Mouse (Mus musculus): ENCODE measurements at regions not wholly inside any gene's neighbourhood (a gene's known extent, or its start where the extent isn't known, plus 50 kb on each side); places are given as distances from the start of the nearest gene placed in this dataset.

DNA sequence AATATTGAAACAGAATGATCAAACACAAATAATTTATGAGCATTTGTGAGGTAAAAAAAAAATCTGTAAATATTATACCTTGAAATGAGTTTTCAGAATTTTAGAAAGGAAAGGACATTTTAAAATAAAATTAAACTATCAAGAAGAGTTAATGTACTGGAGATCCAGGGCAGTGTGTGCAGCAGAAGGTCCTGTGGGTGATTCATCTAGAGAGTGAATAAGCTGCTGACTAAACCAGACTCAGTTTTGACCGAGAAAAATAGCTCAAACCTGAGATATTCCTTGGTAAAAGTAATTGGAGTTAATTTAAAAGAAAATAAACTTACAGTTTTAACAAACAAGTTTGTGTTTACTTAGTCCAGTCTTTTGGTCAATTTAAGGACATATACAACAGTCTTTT, 1118.6 kb upstream of the Celf2 start:
- H3K4me1 ChIP-seq = no peaks in the 10 kb centered on the region
- no peak overlapping the region for H3K4me3 ChIP-seq
- no peak overlapping the region for H3K27ac ChIP-seq (replicated peaks)
- 76% methylated on average over 1 of the region's 1 CpGs for WGBS
- no peaks in the 10 kb centered on the region for H3K36me3 ChIP-seq (replicated peaks)
- no peaks in the 10 kb centered on the region for H3K9me3 ChIP-seq
- no peak for DNase-seq (ENCODE audit: low spot score)
- no peaks in the 10 kb centered on the region for H3K27me3 ChIP-seq (replicated peaks; ENCODE audit: low read depth, poor library complexity, severe bottlenecking)

DNA sequence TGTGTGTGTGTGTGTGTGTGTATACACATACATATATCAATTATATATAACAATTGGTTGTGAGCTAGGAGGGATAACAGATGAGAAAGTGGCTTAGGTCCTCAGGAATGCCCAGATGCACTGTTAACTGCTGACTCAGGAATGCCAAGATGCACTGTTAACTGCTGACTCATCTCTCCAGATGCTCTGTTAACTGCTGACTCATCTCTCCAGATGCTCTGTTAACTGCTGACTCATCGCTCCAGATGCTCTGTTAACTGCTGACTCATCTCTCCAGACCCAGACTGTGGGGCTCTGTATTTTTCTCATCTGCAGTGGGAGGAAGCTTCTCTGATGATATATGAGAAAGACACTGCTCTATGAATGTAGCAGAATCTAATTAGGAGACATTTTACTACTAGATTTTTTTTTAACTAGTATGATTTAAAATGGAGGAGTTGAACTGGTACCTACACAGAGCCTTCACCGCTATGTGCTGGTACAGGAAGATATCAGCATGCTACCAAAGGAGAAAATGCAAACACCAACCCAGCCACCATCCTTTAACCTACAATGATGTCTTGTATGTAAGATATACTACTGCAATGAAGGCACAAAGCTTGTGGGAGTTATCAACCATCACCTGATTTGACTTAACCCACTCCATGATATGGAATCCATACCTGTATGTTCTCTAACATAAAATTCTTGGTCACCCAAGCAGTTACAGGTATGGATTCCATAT, 1119.3 kb upstream of the Celf2 start:
- Histone ChIP-seq H3K36me3 (replicated peaks) (no peaks in the 10 kb centered on the region), H3K9me3 (no peaks in the 10 kb centered on the region), H3K27ac (replicated peaks) (no peak overlapping the region), H3K27me3 (replicated peaks; ENCODE audit: low read depth, poor library complexity, severe bottlenecking) (no peaks in the 10 kb centered on the region), H3K4me3 (no peak overlapping the region), H3K4me1 (no peaks in the 10 kb centered on the region)
- DNase-seq (ENCODE audit: low spot score) = no peak
- 94% methylated on average over 2 of the region's 2 CpGs for WGBS

DNA sequence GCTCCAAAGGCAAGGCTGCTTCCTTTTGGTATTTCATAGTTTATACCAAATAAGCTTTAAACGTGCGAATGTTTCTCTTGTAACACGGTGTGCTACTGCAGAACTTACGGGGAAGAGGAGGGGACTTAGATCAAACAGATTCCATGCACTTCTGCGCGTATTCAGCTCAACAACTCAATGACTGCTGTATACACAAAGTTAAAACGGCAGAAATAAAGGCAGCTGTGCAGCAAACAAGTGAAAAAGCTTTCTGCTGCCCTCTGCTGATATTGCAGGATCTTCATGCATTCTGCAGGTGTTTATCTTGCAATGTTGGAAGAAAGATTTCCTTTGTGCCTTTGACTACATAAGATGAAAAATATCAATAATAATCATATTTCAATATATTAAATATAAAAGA, 1128.7 kb upstream of the Celf2 start:
- no peak for DNase-seq (ENCODE audit: low spot score)
- 59% methylated on average over 7 of the region's 7 CpGs for WGBS
- Histone ChIP-seq H3K4me1 (no peaks in the 10 kb centered on the region), H3K27me3 (replicated peaks; ENCODE audit: low read depth, poor library complexity, severe bottlenecking) (no peaks in the 10 kb centered on the region), H3K36me3 (replicated peaks) (no peaks in the 10 kb centered on the region), H3K4me3 (no peak overlapping the region), H3K27ac (replicated peaks) (no peak overlapping the region), H3K9me3 (no peaks in the 10 kb centered on the region)

DNA sequence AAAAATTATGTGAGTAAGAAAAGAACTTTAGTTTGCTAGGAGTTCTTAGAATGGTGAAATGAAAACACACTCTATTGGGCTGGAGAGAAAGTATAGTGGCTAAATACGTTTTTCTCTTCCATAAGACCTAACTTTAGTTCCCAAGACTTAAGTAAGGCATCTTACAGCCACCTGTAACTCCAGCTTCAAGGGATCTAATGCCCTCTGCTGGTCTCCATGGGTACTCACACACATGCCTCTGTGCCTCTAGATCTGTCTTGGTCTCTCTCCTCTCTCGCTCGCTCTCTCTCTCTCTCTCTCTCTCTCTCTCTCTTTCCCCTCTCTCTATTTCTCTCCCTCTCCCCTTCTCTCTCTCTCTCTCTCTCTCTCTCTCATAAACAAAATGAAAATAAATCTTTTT, 1129.9 kb upstream of the Celf2 start:
- peak; percentile 22 for DNase-seq (ENCODE audit: low spot score)

DNA sequence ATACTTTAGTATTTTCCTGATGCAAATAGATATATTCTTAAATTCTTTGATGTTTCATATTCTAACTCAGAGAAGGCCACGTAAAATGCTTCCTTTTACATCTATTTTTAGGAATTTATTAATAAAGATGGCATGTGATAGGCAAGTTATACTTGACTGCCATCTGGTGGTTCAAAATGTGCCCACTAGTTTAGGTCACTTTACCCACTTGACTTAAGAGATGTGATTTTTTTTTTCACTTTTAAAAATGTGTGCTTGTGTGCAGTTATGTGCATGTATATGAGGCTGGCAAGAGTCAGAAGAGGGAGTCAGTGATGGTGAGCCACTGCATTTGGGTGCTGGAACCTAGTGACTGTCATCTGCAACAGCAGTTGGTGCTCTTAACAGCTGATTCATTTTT, 1136.1 kb upstream of the Celf2 start:
- no peaks in the 10 kb centered on the region for H3K36me3 ChIP-seq (replicated peaks)
- WGBS = 68% methylated on average over 1 of the region's 1 CpGs
- H3K27me3 ChIP-seq (replicated peaks; ENCODE audit: low read depth, poor library complexity, severe bottlenecking) = no peaks in the 10 kb centered on the region
- no peak for DNase-seq (ENCODE audit: low spot score)
- H3K4me3 ChIP-seq = no peak overlapping the region
- H3K9me3 ChIP-seq = no peaks in the 10 kb centered on the region
- no peak overlapping the region for H3K27ac ChIP-seq (replicated peaks)
- H3K4me1 ChIP-seq = no peaks in the 10 kb centered on the region

More for the DNA sequence above, 1129.9 kb upstream of the Celf2 start:
- H3K9me3 ChIP-seq = no peaks in the 10 kb centered on the region
- no peak overlapping the region for H3K27ac ChIP-seq (replicated peaks)
- H3K4me1 ChIP-seq = no peaks in the 10 kb centered on the region
- 63% methylated on average over 3 of the region's 3 CpGs for WGBS
- H3K4me3 ChIP-seq = no peak overlapping the region
- no peaks in the 10 kb centered on the region for H3K36me3 ChIP-seq (replicated peaks)
- H3K27me3 ChIP-seq (replicated peaks; ENCODE audit: low read depth, poor library complexity, severe bottlenecking) = no peaks in the 10 kb centered on the region

DNA sequence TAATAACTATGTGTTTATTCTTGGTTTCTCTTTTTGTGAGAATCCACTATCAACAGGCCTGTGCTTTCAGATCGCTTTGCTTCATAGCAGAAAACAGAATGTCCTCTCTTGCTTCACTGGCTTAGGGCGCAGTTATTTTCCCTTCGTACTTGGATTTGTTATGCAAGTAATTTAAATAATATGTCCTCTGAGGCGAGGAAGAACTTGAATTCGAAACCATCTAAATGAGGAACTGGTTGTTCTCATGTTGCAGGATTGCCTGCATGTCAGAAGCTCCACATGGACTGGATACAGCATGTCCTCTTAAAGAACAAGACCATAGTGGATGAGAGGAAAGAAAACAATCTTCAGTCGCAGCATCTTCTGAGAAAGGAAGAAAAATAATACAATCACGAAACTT, 1151.2 kb upstream of the Celf2 start:
- no peaks in the 10 kb centered on the region for H3K9me3 ChIP-seq
- H3K27ac ChIP-seq (replicated peaks) = no peak overlapping the region
- no peaks in the 10 kb centered on the region for H3K27me3 ChIP-seq (replicated peaks; ENCODE audit: low read depth, poor library complexity, severe bottlenecking)
- H3K4me1 ChIP-seq = no peaks in the 10 kb centered on the region
- H3K36me3 ChIP-seq (replicated peaks) = no peaks in the 10 kb centered on the region
- no peak for DNase-seq (ENCODE audit: low spot score)
- 85% methylated on average over 7 of the region's 7 CpGs for WGBS
- H3K4me3 ChIP-seq = no peak overlapping the region

DNA sequence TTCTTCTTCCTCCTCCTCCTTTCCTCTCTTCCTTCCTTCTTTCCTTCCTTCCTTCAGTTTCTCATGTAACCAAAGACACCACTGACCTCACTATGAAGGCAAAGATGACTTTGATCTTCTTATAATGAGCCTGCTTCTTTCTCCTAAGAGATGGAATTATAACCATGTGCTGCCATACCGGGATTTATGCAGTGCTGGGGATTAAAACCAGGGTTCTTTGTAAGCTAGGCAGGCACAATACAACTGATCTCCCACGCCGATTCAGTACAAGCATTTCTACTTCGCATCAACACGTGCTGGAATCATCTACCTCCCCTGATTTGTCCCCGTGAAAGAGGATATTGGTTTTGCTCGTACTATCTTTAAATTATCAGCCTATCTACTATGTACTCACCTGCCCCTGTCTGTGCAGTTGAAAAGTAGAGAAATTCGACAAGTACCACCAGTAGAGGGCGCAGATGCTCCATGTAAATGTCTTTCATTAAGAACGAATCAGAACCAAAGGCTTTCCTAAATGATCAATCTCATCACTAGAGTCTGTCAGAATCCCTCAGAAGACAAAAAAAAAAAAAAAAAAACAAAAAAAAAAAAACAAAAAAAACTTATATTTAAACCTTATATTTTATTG, 1164.5 kb upstream of the Celf2 start:
- no peak overlapping the region for H3K27ac ChIP-seq (replicated peaks)
- 0 out of 2 replicates have a peak, but pooled peaks cover 5% of the 10 kb centered on the region for H3K27me3 ChIP-seq (replicated peaks; ENCODE audit: low read depth, poor library complexity, severe bottlenecking)
- H3K4me1 ChIP-seq = no peaks in the 10 kb centered on the region
- no peak overlapping the region for H3K4me3 ChIP-seq
- 21% methylated on average over 10 of the region's 10 CpGs for WGBS
- H3K36me3 ChIP-seq (replicated peaks) = no peaks in the 10 kb centered on the region
- DNase-seq (ENCODE audit: low spot score) = peak; percentile 62
- H3K9me3 ChIP-seq = no peaks in the 10 kb centered on the region

DNA sequence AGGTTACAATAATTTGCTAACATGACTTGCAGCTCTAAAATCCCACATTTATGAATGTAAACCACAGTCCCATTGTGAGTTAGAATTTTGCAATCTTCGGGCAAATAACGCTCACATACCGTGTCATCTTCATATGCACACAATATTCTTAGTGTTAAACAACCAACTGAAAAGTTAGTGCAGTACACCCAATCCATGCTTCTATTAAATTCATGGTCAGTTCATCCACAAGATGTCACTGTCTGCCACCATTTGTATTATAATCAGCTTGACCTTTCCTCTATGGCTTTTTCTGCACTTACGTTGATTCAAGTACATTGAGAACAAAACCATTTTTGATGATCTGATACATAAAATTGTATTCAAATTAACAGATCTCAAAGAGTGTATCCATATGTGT, 1166.2 kb upstream of the Celf2 start:
- Histone ChIP-seq H3K4me1 (no peaks in the 10 kb centered on the region), H3K9me3 (no peaks in the 10 kb centered on the region), H3K4me3 (no peak overlapping the region), H3K27me3 (replicated peaks; ENCODE audit: low read depth, poor library complexity, severe bottlenecking) (0 out of 2 replicates have a peak, but pooled peaks cover 5% of the 10 kb centered on the region), H3K36me3 (replicated peaks) (no peaks in the 10 kb centered on the region), H3K27ac (replicated peaks) (no peak overlapping the region)
- WGBS = 73% methylated on average over 4 of the region's 4 CpGs
- no peak for DNase-seq (ENCODE audit: low spot score)

DNA sequence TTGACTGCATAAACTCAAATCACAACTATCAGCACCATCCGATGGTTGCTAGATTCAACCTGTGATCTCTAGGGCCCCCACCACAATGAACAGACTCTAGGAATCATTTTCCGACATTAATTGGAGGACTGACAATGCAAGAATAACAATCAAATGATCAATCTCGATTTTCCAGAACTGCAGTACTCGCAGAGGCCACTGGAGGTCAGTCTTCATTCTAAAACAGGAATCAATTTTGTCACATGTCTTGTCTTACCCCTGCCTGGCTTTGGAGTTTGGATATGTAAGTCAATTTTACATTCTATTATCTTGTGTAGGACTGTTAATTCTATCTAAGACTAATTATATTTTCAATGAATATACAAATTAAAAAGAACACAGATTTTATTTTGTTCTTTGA, 1167.2 kb upstream of the Celf2 start:
- Histone ChIP-seq H3K4me3 (no peak overlapping the region), H3K9me3 (no peaks in the 10 kb centered on the region), H3K27ac (replicated peaks) (no peak overlapping the region), H3K36me3 (replicated peaks) (no peaks in the 10 kb centered on the region), H3K27me3 (replicated peaks; ENCODE audit: low read depth, poor library complexity, severe bottlenecking) (0 out of 2 replicates have a peak, but pooled peaks cover 5% of the 10 kb centered on the region), H3K4me1 (no peaks in the 10 kb centered on the region)
- DNase-seq (ENCODE audit: low spot score) = peak; percentile 53
- WGBS = 15% methylated on average over 4 of the region's 4 CpGs

DNA sequence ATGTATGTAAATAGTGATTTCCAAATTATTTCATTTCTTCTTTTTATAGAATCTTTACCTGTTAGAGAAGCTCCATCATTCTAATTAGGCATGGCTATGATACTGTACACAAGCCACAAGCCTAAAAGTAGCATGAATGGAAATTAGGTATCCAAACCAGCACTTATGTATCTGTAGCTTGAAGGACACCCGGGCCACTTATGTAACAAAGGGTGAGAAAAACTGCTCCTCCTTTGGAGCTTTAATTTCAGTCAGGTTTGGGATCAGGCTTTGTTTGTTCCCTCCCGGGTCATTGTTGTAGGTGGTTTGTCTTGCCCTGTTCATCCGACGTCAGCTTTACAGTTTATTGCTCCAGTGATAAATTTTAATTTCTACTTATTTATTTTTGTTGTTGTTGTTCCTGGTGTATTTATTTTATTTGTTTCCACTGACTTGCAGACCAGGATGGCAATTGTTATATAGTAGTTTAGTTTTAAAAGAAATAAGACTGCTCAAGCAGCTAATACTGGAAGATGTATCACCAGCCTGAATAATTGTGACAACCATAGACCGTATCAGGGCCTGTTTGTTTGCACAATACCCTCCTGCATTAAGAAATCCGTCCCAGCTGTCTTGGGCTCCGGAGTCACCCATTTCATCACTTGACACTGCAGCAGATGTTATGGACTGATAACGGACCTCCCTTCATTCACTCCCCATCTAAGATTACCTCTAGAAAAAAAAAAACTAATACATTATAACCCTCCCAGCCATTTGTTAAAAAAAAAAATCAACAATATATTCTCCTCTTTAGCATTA, 1181.7 kb upstream of the Celf2 start:
- WGBS = 65% methylated on average over 8 of the region's 8 CpGs
- Histone ChIP-seq H3K4me3 (no peak overlapping the region), H3K27me3 (replicated peaks; ENCODE audit: low read depth, poor library complexity, severe bottlenecking) (no peaks in the 10 kb centered on the region), H3K27ac (replicated peaks) (no peak overlapping the region), H3K9me3 (no peaks in the 10 kb centered on the region), H3K36me3 (replicated peaks) (no peaks in the 10 kb centered on the region), H3K4me1 (no peaks in the 10 kb centered on the region)
- no peak for DNase-seq (ENCODE audit: low spot score)

DNA sequence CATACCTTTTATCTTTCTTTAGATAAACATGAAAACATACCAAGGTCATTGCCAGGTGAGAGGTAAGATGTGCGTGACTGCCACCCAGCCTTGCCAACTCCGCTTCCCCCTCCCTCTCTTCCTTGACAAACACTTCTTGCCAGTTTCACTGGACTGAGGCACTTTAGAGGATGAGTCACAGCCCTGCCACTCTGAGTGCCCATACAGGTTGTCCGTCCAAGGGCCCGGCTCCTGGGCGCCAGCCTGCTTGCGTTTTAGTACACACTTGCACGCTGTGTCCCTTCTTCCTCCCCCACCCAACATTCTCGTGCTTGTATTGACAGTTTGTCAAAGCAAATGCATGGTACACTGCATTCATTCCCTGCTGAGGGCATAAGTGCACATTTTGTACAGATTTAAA, 1151.7 kb upstream of the 4930412O13Rik start:
- 70% methylated on average over 8 of the region's 8 CpGs for WGBS
- no peak overlapping the region for H3K4me3 ChIP-seq
- H3K27me3 ChIP-seq (replicated peaks; ENCODE audit: low read depth, poor library complexity, severe bottlenecking) = no peaks in the 10 kb centered on the region
- H3K27ac ChIP-seq (replicated peaks) = no peak overlapping the region
- DNase-seq (ENCODE audit: low spot score) = no peak
- no peaks in the 10 kb centered on the region for H3K36me3 ChIP-seq (replicated peaks)
- no peaks in the 10 kb centered on the region for H3K9me3 ChIP-seq
- peaks cover 4% of the 10 kb centered on the region; the same call in 1 of the 2 replicates for H3K4me1 ChIP-seq

DNA sequence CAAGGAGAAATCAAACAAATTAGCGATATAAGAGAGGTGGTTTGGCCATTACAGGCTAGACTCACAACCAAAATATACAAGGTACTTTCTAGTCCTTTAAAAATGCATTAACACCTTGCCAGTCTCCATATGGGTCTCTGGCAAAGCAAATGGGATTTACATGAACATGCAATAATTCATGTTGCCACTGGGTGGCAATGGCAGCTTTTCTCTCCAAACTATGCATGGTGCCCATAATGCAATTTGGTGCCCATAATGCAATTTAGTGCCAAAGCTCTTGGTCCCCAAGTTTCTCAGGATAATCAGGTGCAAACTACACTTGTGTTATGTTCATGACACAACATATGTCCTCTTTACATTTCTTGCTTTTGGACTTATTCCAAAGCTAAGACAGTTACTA, 1126.9 kb upstream of the 4930412O13Rik start:
- WGBS = 14% methylated on average over 1 of the region's 1 CpGs

DNA sequence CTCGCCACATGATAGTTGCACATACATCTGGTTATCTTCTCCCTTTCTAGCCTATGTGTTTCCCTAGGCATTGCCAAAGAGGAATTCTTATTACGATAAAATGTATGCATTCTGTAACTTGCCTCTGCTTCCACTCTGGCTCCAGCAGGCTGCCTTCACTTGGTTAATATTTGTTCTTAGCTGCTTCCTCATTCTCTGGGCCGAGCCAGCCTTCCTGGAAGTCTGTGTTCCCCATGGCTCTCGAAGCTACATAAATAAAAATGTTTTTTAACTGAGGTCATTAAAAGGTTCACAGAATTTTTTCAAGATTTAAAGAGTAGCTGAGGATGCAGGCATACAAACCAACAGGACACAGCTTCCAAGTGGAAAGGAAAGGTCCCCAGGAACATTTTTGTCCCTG, 1124.5 kb upstream of the 4930412O13Rik start:
- WGBS = 81% methylated on average over 4 of the region's 4 CpGs
- H3K36me3 ChIP-seq (replicated peaks) = no peaks in the 10 kb centered on the region
- no peaks in the 10 kb centered on the region for H3K27me3 ChIP-seq (replicated peaks; ENCODE audit: low read depth, poor library complexity, severe bottlenecking)
- no peaks in the 10 kb centered on the region for H3K9me3 ChIP-seq
- DNase-seq (ENCODE audit: low spot score) = no peak
- no peaks in the 10 kb centered on the region for H3K4me1 ChIP-seq
- H3K27ac ChIP-seq (replicated peaks) = no peak overlapping the region
- no peak overlapping the region for H3K4me3 ChIP-seq

More for the DNA sequence above, 1126.9 kb upstream of the 4930412O13Rik start:
- DNase-seq (ENCODE audit: low spot score) = peak; percentile 24
- H3K27me3 ChIP-seq (replicated peaks; ENCODE audit: low read depth, poor library complexity, severe bottlenecking) = no peaks in the 10 kb centered on the region
- H3K4me1 ChIP-seq = no peaks in the 10 kb centered on the region
- H3K4me3 ChIP-seq = no peak overlapping the region
- no peak overlapping the region for H3K27ac ChIP-seq (replicated peaks)
- no peaks in the 10 kb centered on the region for H3K36me3 ChIP-seq (replicated peaks)
- H3K9me3 ChIP-seq = no peaks in the 10 kb centered on the region

Data from embryonic facial prominence, embryonic 10.5 days (tissue).